Mouse (Mus musculus): ENCODE measurements around the gene B4galt5.

B4galt5 gene

GRCm38 (mm10) chr2:167250003-167250735 is 98.8 kb downstream of the B4galt5 start:
- DNase-seq (ENCODE audit: low spot score), result no peak

- no peak for DNase-seq (ENCODE audit: low spot score)
Measured at GRCm38 (mm10) chr2:167249591-167249990, 99.4 kb downstream of the B4galt5 start.

Measured in spleen, adult 12 weeks (tissue).